Mouse (Mus musculus): ENCODE results near the gene Dlx3. TPM values are rescaled to one million over a fixed set of nuclear protein-coding genes. Genes with fewer than 3 reads are reported as not detected.
A peak's percentile ranks its signal among the peaks of the same experiment; 100 is the strongest.

Gene Dlx3
- polyA plus RNA-seq, 1 experiment from 2014 or later: 1.2 TPM

- Histone ChIP-seq H3K4me2 (replicated peaks; ENCODE audit: low read depth, low read length) (no peak overlapping the region), H3K4me3 (ENCODE audit: low read length) (no peak overlapping the region), H3K36me3 (ENCODE audit: control insufficient read depth, insufficient read depth, low read length) (no peaks in the 10 kb centered on the region), H3K9ac (ENCODE audit: low read depth, low read length) (0 out of 2 replicates have a peak overlapping the region, but pooled peaks have one; percentile 4), H3K4me1 (ENCODE audit: control insufficient read depth, insufficient read depth, low read length) (peaks cover 30% of the 10 kb centered on the region), H3K27me3 (ENCODE audit: control insufficient read depth, insufficient read depth, low read length) (no peaks in the 10 kb centered on the region), H3K9me3 (ENCODE audit: control insufficient read depth, low read length) (no peaks in the 10 kb centered on the region), H3K27ac (ENCODE audit: low read depth, low read length) (peak overlapping the region; percentile 77)
- WGBS: 45% methylated on average over 5 of the region's 5 CpGs
- peak; percentile 51 for ATAC-seq (ENCODE audit: low FRiP score, low TSS enrichment)
Measured at GRCm38 (mm10) chr11:95086229-95086628, 33.7 kb upstream of the Dlx3 start.

DNA sequence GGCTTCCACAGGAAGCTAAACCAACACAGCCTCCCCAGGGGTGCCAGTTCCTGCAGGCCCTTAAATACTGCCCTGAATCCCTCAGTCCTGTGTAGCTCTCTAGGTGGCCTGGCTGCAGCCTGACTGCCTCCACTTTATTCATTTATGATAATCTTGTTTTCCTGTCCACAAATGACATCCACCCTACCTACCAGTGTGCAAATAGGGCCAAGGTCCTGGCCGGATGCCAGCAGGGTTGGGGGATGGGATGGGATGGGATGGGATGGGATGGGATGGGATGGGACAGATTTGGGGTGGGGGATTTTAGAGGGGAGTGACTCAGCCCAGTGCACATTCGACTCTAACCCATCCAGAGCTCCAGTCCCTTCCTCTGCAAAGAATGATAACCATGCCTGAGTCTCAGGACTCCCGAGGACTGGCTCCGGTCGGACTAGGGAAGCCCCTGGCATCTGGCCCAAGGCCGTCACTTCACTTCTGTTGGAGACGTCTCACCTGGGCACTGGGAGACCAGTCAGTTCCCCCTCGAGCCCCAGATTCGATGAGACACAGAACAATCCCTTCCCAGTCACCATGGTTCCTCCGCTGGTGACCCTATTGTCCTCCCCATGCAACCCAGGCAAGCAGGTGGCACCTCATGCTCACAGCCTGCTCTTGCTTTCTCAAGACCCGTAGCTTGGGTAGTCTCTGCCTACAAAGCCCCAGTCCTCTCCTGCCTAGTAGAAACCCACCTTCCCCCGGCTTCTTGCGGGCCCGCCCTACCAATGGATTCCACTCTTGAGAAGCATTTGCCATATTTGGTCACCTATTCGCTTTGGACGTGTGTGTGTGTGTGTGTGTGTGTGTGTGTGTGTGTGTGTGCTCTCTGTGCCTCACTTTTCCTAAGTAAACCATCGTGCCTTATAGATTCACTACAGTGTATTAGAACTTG, 32.4 kb upstream of the Dlx3 start:
- Histone ChIP-seq H3K4me2 (replicated peaks; ENCODE audit: low read depth, low read length) (no peak overlapping the region), H3K4me3 (ENCODE audit: low read length) (no peak overlapping the region), H3K4me1 (ENCODE audit: control insufficient read depth, insufficient read depth, low read length) (peaks cover 30% of the 10 kb centered on the region), H3K27me3 (ENCODE audit: control insufficient read depth, insufficient read depth, low read length) (no peaks in the 10 kb centered on the region), H3K9ac (ENCODE audit: low read depth, low read length) (no peak overlapping the region), H3K27ac (ENCODE audit: low read depth, low read length) (no peak overlapping the region; the same call in 1 of the 2 replicates), H3K9me3 (ENCODE audit: control insufficient read depth, low read length) (no peaks in the 10 kb centered on the region), H3K36me3 (ENCODE audit: control insufficient read depth, insufficient read depth, low read length) (no peaks in the 10 kb centered on the region)
- 71% methylated on average over 17 of the region's 17 CpGs for WGBS
- ATAC-seq (ENCODE audit: low FRiP score, low TSS enrichment): no peak

DNA sequence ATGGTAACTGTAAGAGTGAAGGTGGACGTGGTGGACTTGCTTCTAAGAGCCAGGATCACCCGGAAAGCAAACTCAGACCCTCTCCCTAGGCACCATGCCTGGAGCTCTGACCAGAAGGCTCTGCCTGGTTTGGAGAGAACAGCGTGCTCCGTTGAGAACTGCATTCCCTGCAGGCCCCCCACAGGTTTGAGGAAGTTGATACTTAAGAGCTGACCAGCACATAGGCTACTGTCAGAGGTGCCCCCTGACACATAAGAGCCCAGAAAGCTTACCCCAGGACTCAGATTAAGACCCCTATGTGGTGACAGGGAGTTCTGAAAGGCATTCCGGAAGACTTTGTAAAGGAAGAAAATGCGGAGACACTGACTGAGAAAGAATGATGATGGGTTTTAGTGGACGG, 31.6 kb upstream of the Dlx3 start:
- H3K9ac ChIP-seq (ENCODE audit: low read depth, low read length): no peak overlapping the region
- no peaks in the 10 kb centered on the region for H3K36me3 ChIP-seq (ENCODE audit: control insufficient read depth, insufficient read depth, low read length)
- H3K4me2 ChIP-seq (replicated peaks; ENCODE audit: low read depth, low read length): no peak overlapping the region
- no peaks in the 10 kb centered on the region for H3K9me3 ChIP-seq (ENCODE audit: control insufficient read depth, low read length)
- H3K27ac ChIP-seq (ENCODE audit: low read depth, low read length): no peak overlapping the region; the same call in 1 of the 2 replicates
- H3K4me1 ChIP-seq (ENCODE audit: control insufficient read depth, insufficient read depth, low read length): peaks cover 30% of the 10 kb centered on the region
- H3K4me3 ChIP-seq (ENCODE audit: low read length): no peak overlapping the region
- 70% methylated on average over 7 of the region's 7 CpGs for WGBS
- no peaks in the 10 kb centered on the region for H3K27me3 ChIP-seq (ENCODE audit: control insufficient read depth, insufficient read depth, low read length)
- ATAC-seq (ENCODE audit: low FRiP score, low TSS enrichment): no peak

DNA sequence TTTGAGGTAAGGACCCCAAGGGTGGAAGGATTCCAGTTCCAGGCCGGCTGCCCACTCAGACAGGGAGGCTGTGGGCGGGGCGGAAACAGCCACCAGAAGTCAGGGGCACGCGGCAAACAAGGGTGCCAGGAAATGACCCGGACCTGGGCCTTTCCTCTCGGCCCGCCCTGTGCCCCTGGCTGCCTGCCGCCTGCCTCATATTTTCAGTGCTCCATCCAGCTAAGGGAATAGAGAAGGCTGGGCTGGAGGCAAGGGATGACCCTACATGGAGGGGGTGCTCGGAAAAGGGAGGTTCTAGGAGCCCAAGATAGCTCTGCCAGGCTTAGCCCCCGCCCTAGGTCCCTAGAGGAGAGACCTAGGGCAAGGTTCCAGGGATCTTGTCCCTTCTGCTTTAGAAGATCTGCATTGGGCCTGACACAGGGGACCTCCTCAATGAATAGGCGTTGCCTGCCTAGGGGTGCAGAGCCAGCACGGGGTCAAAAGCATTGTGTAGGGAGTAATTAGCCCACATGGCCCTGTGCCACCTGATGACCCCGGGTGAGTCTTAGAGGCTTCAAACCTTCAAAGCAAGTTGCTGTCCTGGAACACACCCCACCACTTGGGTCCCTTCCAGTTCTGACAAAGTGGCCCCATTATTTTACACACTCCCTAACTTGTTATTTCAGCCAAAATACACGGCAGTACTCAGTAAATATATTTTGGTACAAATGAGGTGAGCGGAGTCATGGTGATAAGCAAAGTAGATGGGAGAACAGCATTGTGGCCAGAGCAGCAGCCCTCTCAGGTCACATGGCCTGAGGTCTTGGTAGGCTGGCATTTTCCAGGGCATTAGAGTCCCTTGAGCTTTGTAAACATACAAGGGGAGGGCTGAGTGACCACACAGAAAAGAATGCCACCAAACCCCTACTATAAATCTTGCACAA, 30.8 kb upstream of the Dlx3 start:
- H3K36me3 ChIP-seq (ENCODE audit: control insufficient read depth, insufficient read depth, low read length): no peaks in the 10 kb centered on the region
- H3K4me3 ChIP-seq (ENCODE audit: low read length): no peak overlapping the region
- H3K27ac ChIP-seq (ENCODE audit: low read depth, low read length): no peak overlapping the region
- H3K27me3 ChIP-seq (ENCODE audit: control insufficient read depth, insufficient read depth, low read length): no peaks in the 10 kb centered on the region
- H3K4me2 ChIP-seq (replicated peaks; ENCODE audit: low read depth, low read length): no peak overlapping the region
- H3K4me1 ChIP-seq (ENCODE audit: control insufficient read depth, insufficient read depth, low read length): peaks cover 30% of the 10 kb centered on the region
- WGBS: 54% methylated on average over 16 of the region's 16 CpGs
- H3K9me3 ChIP-seq (ENCODE audit: control insufficient read depth, low read length): no peaks in the 10 kb centered on the region
- H3K9ac ChIP-seq (ENCODE audit: low read depth, low read length): no peak overlapping the region
- ATAC-seq (ENCODE audit: low FRiP score, low TSS enrichment): no peak

DNA sequence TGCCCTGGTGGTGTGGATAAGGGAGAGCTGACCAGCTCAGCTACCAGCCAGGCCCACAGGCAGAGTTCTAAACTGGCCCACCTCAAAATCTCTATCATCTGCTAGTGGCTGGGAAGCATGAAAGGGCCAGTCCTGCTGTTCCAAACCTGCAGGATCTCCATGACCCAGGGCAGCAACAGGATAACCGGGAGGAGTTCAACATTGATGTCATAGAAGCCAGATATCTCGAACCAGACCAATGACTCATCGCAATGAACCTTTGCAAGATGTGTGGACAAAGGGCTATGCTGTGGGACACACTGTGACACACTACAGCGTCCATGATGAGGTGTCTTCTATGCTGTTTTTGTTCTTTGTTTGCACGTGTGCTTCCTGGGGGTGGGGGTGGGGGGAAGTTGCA, 26.8 kb upstream of the Dlx3 start:
- Histone ChIP-seq H3K9me3 (ENCODE audit: control insufficient read depth, low read length) (no peaks in the 10 kb centered on the region), H3K4me2 (replicated peaks; ENCODE audit: low read depth, low read length) (no peak overlapping the region), H3K27me3 (ENCODE audit: control insufficient read depth, insufficient read depth, low read length) (no peaks in the 10 kb centered on the region), H3K9ac (ENCODE audit: low read depth, low read length) (no peak overlapping the region), H3K27ac (ENCODE audit: low read depth, low read length) (no peak overlapping the region), H3K36me3 (ENCODE audit: control insufficient read depth, insufficient read depth, low read length) (no peaks in the 10 kb centered on the region), H3K4me3 (ENCODE audit: low read length) (no peak overlapping the region), H3K4me1 (ENCODE audit: control insufficient read depth, insufficient read depth, low read length) (peaks cover 30% of the 10 kb centered on the region)
- ATAC-seq (ENCODE audit: low FRiP score, low TSS enrichment): no peak
- WGBS: 76% methylated on average over 5 of the region's 5 CpGs

DNA sequence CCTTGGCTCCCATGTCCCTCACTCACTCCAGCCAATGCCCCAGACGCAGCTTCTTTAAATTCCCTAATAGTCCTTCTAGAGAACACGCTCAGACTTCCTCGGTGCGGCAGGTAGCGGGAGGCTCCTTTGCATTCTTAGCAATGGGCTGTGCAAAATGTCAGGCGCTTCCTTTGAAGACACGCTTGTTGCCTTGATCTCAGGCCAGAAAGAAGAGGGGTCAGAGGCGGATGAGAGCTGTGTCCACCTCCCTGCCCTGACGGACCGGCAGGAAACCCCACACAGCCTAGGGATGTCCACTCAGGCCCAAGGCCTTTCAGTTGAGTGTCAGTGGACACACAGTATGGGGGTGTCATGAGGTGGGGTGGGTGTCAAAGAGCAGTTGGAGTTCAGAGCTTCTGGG, 24.3 kb upstream of the Dlx3 start:
- no peaks in the 10 kb centered on the region for H3K27me3 ChIP-seq (ENCODE audit: control insufficient read depth, insufficient read depth, low read length)
- WGBS: 60% methylated on average over 10 of the region's 10 CpGs
- no peak overlapping the region for H3K27ac ChIP-seq (ENCODE audit: low read depth, low read length)
- H3K4me2 ChIP-seq (replicated peaks; ENCODE audit: low read depth, low read length): no peak overlapping the region
- no peaks in the 10 kb centered on the region for H3K36me3 ChIP-seq (ENCODE audit: control insufficient read depth, insufficient read depth, low read length)
- ATAC-seq (ENCODE audit: low FRiP score, low TSS enrichment): no peak
- H3K9ac ChIP-seq (ENCODE audit: low read depth, low read length): no peak overlapping the region
- H3K4me3 ChIP-seq (ENCODE audit: low read length): no peak overlapping the region
- H3K4me1 ChIP-seq (ENCODE audit: control insufficient read depth, insufficient read depth, low read length): peaks cover 22% of the 10 kb centered on the region
- H3K9me3 ChIP-seq (ENCODE audit: control insufficient read depth, low read length): no peaks in the 10 kb centered on the region

- peaks cover 30% of the 10 kb centered on the region for H3K4me1 ChIP-seq (ENCODE audit: control insufficient read depth, insufficient read depth, low read length)
- H3K36me3 ChIP-seq (ENCODE audit: control insufficient read depth, insufficient read depth, low read length): no peaks in the 10 kb centered on the region
- WGBS: 49% methylated on average over 4 of the region's 4 CpGs
- no peak overlapping the region for H3K4me3 ChIP-seq (ENCODE audit: low read length)
- H3K9ac ChIP-seq (ENCODE audit: low read depth, low read length): no peak overlapping the region
- H3K27ac ChIP-seq (ENCODE audit: low read depth, low read length): peak overlapping the region; percentile 55; the same call in 1 of the 2 replicates
- H3K4me2 ChIP-seq (replicated peaks; ENCODE audit: low read depth, low read length): 0 out of 2 replicates have a peak overlapping the region, but pooled peaks have one; percentile 2
- no peaks in the 10 kb centered on the region for H3K27me3 ChIP-seq (ENCODE audit: control insufficient read depth, insufficient read depth, low read length)
- H3K9me3 ChIP-seq (ENCODE audit: control insufficient read depth, low read length): no peaks in the 10 kb centered on the region
- peak; percentile 80 for ATAC-seq (ENCODE audit: low FRiP score, low TSS enrichment)
Measured at GRCm38 (mm10) chr11:95096608-95097373, 23.1 kb upstream of the Dlx3 start.

- 68% methylated on average over 6 of the region's 6 CpGs for WGBS
- H3K4me2 ChIP-seq (replicated peaks; ENCODE audit: low read depth, low read length): no peak overlapping the region
- ATAC-seq (ENCODE audit: low FRiP score, low TSS enrichment): no peak
- no peaks in the 10 kb centered on the region for H3K27me3 ChIP-seq (ENCODE audit: control insufficient read depth, insufficient read depth, low read length)
- H3K27ac ChIP-seq (ENCODE audit: low read depth, low read length): no peak overlapping the region
- no peaks in the 10 kb centered on the region for H3K36me3 ChIP-seq (ENCODE audit: control insufficient read depth, insufficient read depth, low read length)
- no peak overlapping the region for H3K9ac ChIP-seq (ENCODE audit: low read depth, low read length)
- peaks cover 30% of the 10 kb centered on the region for H3K4me1 ChIP-seq (ENCODE audit: control insufficient read depth, insufficient read depth, low read length)
- no peaks in the 10 kb centered on the region for H3K9me3 ChIP-seq (ENCODE audit: control insufficient read depth, low read length)
- no peak overlapping the region for H3K4me3 ChIP-seq (ENCODE audit: low read length)
Measured at GRCm38 (mm10) chr11:95097889-95098288, 22.0 kb upstream of the Dlx3 start.
